Mouse (Mus musculus): ENCODE results near the gene Adgrf1.

DNA sequence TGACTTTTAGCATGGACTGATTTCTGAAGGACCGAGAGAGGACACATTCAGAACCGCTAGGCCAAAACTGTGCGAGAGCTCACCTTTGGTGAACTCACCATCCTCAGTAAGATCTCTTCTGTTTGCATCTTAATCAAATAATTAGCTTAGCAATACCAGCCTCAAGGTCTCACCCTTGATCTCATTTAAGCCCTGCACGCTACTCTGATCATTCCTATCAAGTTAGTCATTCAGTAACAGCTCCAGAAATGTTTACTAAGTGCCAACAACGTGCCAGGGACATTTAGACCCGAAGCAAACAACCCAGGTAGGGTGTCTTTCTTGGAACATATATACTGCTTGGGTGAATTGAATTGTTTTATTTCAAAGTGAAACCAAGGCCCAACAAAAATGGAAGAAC, 44.0 kb upstream of the Adgrf1 start:
- TF ChIP-seq CTCF (IDR thresholded peaks at IDR 0.05; ENCODE audit: extremely low read depth, insufficient read length, insufficient replicate concordance, low read depth, low read length) (no peak), POLR2A (IDR thresholded peaks at IDR 0.05; ENCODE audit: low read depth, low read length) (no peak)
